Mouse (Mus musculus) lung, postnatal 25 days (tissue): ENCODE results near the gene Stfa3.
"Not testable (repeated sequence)": the region's sequence is repeated elsewhere in the genome, so short reads cannot be mapped to it uniquely, and the experiment has no call there.

Experiments
- DNase-seq: peaks from one replicate; pipeline ENCODE4 v3.0.0; 2022; ENCODE audit warnings: low spot score

Gene Stfa3

DNA sequence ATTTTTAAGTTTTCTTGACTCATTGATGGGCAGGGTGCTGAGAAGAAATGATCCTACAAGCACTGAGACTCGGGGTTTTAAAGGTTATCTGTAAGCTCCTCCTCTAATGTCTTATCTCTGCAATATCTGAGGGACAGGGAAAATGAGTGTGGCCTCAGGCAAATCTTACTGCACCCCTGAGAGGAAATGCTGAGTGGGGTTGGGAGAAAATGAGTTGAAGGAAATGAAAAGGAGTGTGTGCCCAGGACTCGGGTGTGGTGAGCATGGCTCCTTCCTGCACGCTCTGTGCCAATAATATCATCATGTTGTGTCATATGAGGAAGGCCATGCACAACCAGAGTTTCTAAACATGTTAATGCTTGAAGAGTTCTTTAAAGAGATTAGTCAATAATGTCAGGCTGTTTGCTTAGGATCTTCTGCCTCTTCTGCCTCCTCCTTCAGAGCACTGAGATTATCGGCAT, at the start of gene Stfa3:
Stfa3 (minus strand) TSS at position 51 of the 461 bp plus-strand sequence.
- DNase-seq: no peak

DNA sequence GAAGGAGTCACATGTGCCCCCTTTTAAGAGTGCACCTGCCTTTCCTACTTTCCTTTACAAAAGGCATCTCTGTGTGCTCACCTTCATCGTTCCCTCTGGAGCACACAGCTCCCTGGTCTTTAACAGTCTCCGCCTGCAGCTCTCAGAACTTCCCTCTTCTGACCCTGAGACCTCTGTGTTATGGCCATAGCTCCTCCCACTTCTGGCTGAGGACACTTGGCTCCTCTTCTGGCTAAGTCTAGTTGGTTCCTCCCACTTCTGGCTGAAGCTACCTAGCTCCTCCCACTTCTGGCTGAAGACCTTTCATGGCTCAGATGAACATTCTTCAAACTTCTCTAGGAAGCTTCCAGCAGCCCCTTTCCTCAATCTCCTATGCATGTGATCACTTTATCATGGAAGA, 47.1 kb upstream of the Stfa3 start:
- no peak for DNase-seq

DNA sequence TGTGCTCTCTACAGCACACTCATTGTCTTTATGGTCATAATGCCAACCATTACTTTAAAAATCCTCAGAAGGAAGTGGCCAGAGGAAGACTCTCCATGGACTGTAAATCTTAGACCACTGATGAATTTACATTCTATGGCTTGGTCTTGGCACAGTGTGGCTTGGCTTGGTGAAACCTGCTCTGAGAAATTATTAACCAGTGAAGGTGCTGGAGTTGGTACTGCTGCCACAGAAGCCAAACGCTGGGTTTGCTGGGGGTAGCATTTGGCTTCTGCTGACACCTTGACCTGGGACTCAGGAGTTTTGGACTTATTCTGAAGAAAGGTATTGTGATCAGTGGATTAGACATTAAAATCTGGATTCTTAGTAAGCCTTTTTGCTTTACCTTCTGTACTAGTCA, 37.2 kb upstream of the Stfa3 start:
- DNase-seq: no peak

DNA sequence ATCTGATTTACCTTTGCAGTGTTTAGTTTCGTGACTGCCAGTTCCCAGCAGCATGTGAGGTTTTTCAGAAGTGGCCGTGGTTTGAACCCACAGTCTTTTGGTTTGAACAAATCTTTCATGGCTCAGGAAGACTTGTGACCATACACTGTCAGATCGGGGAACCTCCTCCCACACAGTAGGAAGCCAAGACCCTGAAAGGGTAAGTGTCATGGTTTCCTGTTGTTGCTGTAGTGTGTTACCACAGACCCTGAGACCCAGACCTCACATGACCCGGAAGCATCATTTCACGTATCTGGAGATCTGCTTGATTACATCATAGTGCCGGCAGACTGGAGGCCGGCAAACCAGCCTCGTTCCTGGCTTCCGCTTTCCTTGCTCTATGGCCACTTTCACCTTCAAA, 21.7 kb upstream of the Stfa3 start:
- DNase-seq: peak; percentile 35

DNA sequence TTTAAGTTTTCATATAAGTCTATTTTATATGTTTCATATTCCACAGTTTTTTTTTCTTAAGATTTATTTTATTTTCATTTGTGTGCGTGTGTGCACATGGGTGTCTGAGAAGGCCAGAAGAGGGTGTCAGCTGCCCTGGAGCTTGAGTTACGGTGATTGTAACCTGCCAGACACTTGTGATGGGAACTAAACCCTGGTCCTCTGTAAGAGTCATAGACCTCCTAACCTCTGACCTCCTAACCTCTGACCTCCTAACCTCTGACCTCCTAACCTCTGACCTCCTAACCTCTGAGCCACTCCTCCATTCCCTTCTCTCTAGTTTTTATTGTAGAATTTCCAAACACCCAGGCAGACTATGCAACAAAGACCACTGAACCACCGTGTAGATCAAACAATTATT, 20.3 kb upstream of the Stfa3 start:
- DNase-seq: no peak

DNA sequence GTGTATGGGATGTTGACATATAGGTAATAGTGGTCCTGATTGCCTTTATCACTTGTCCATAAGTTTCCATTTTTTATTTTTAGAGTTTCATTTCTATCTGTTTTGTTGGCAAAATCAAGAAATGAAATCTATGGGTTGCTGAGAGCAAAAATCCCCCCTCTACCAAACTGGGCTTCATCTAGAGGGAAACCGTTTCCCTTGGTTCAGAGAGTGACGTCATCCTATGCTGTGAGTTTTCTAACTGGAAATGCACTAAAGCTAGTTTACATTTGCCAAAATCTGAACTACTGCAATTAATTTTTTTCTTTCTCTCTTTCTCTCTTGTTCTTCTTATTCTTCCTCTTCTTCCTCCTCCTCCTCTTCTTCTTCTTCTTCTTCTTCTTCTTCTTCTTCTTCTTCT, 19.7 kb upstream of the Stfa3 start:
- no peak for DNase-seq

DNA sequence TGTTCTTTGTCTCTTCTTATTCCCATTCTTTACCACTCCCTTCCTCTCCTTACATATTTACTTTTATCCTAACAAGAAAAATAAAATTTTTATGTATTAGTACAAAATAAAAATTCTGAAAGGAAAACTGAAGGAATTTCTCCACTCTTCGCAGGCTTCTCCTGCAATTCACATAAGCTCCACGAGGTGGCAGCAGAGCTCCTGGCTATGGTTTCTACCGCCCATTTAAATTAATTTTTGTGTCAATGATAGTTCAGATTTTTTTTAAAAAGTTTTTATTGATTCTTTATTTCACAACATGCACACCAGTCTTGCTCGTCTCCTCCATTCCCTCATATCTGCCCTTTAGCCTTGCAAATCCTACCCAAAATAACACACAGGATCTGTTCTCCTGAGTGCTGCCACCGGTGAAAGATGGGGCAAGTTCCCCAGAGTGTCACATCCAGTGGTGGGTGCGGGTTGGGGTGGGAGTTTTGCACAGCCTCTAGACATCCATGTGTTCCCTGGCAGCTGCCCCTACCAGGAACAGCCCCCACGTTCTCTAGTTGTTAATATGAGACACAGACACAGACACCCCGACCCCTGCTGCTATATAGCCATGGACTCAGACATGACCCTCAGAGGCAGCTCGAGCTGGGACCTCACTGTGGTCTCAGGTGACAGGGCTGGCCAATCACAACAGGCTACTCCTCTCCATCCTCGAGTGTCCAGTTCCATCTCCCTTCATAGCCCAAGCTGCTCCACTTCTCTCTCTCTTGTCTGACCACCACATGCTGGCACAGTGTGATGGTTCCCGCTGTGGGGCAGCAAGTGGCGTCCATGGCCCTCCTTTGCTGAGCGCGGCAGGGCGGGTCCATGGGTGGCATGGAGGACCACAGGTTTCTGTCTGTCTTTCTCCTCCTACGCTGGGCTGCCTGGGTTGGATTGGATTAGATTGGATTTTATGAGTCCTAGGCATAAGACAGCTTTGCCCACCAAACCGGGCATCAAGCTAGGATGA, 18.3 kb upstream of the Stfa3 start:
- peak; percentile 30 for DNase-seq

DNA sequence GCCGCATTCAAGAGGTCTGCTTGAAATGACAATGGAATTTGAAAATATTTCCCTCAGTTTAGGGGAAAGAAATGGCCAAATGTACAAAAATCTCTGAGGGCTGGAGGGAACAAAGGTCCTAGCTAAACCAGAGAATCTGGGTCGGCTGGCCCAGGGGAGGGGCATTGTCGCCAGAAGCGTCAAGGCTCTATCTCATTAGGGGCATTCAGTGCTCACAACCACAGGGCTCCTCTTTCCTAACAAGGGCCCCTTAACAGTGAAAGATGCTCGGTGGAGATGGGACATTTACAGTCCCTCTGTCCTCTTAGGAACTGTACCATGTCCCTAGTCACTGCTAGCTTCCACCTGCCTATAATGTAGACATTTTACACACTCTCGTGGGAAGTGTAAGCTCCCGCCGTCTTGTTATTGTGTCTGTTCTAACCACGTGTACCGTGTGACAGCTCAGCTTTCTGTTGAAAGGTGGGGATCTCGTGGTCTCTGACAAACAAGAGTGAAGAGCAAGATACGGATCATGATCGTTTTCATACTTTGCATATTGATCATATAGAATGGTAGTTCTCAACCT, 16.0 kb upstream of the Stfa3 start:
- no peak for DNase-seq

DNA sequence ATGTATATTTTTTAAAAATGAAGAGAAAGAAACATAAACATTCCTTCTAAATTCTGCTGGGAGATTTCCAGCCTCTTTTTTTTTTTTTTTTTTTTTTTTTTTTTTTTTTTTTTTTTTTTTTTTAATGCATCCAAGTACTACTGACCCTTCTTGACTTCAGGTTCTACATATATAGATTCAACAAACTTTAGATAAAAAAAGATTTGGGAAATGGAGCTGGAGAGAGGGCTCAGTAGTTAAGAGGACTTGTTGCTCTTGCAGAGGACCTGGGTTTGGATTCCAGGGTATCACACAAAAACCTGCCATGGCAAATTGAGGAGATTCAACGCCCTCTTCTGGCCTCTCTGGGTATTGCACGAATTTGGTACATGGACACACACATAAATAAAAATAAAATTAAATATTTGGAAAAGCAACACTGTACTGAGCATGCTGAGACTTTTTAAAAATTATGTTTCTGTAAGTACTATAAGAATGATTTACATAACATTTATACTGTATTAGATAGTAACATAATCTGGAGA, 14.8 kb upstream of the Stfa3 start:
- no peak for DNase-seq

DNA sequence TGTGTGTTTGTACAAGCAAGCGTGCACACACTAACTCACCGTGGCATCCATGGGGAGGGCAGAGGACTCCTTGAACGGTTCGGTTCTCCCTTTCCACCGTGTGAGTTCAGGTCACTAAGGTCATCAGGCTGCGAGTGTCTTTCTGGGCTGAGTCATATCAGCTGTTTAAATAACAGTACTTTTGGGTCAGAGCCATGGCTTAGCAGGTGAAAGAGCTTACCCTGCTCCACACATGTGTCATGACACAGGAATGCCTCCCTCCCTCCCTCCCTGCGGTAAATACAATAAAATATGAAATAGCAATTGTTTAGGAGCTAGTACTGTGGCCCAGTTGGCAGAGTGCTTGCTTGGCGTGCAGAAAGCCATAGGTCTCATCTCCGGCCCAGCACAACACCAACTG, 14.2 kb upstream of the Stfa3 start:
- no peak for DNase-seq

DNA sequence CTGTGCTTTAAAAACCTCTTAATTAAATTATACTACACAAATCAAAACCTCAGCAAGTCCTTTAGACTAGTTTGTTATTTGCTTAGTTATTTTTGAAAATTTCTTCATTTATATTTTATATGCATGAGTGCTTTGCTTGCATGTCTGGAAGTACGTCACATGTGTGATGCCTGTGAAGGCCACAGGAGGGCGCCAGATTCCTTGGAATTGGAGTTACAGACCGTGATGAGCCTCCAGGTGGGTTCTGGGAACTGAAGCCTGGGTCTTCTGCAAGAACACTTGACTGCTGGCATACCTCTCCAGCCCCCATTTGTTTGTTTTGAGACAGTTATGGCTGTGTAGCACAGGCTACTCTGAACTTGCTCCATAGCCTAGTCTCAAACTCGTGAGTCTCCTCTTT, 13.7 kb upstream of the Stfa3 start:
- DNase-seq: no peak

DNA sequence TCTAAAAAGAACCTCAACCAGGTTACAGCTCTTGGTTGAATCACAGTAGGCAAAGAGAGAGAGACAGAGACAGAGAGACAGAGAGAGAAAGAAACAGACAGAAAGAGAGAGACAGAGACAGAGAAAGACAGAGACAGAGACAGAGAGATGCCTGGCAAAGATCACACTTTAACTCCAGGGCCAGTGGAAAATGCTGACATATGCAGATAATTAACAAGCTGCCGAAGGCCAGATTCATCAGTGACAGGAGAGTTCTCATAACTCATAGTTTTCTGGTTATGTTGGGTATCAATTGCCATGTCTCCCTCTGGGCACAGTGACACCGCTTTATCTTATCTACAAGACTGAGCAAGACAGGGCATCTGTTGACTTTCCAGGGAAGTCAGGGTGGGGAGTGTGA, 12.7 kb upstream of the Stfa3 start:
- DNase-seq: no peak

DNA sequence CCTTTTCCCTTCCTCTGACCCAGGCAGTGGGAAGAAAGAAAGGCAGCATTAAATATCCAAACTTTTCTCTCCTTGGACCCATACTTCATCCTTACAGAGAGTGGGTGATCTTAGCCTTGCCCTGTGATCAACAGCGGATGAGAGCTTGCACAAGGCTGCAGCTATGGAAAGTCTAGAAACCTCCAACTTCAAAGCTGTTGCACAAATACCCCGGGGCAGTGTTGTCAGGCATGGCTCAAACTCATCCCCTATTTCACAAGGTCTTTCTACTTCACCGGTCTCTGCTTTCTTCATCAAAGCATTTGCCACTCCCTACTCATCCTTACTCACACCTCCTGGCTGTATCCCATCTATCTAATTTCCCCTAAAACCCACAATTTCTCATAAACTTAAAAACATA, 10.2 kb upstream of the Stfa3 start:
- DNase-seq: no peak

DNA sequence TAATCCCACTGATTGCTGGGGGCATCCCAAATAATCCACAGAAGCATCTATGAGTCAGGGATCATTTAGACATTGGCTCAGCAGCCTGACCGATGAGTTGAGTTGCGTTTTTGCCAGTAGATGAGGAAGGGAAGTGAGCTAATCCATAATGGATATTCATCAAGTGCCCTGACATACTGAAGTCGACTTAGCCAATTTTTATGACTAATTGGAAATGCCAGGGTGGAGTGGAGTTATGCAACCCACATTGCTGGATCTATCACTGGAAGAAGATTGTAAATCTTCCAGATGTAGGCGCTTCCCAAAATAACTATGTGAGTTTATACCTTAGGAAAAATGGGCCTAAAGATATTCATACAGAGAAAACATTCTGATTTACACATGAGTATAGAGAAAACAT, 8.9 kb upstream of the Stfa3 start:
- DNase-seq: no peak

DNA sequence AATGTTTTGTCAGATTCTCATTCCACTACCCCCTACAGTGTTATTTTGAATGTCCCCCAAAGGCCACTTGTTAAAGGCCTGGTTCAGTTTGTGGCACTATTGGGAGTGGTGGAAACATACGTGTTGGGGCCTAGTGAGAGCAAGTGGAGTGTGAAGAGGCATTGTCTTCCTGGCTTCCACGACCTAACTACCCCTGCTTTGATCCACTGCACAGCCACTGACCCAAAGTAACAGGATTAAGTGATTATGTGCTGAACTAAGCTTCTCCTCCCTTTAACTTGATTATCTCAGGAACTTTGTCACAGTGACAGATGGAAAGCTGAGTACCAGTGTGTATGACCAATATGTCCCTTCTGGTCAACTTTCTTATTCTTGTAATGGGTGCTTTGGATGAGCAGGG, 5.2 kb upstream of the Stfa3 start:
- no peak for DNase-seq

DNA sequence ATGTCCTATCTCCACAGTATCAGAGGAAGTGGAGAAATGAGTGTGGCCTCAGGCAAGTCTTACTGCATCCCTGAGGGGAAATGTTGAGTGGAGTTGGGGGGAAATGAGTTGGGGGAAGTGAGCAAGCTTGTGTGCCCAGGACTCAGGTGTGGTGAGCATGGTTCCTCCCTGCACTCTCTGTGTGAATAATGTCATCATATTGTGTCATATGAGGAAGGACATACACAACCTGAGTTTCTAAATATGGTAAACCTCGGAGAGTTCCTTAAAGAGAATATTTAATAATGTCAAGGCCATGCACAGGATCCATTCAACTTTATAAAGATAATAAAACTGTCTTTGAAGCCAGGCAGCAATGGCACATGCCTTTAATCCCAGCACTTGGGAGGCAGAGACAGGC, 34.2 kb downstream of the Stfa3 start:
- not testable (repeated sequence) for DNase-seq

DNA sequence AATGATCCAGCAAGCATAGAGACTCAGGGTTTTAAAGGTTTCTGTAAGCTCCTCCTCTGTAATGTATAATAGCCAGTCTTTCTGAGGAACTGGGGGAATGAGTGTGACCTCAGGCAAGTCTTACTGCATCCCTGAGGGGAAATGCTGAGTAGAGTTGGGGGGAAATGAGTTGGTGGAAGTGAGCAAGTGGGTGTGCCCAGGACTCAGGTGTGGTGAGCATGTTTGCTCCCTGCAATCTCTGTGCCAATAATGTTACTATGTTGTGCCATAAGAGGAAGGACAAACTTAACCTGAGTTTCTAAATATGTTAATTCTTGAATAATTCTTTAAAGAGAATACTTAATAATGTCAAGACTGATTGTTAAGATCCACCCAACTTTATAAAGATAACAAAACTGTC, 46.8 kb downstream of the Stfa3 start, which contains the start of gene Stfa2:
Stfa2 (minus strand) TSS at position 101 of the 400 bp plus-strand sequence.
- no peak for DNase-seq
